Mouse (Mus musculus): Measurements from ENCODE around the gene Itga2b.

- no peak for TF ChIP-seq CTCF (IDR thresholded peaks at IDR 0.05; ENCODE audit: low read depth, low read length)
- TF ChIP-seq GATA1 (IDR thresholded peaks at IDR 0.05; ENCODE audit: borderline replicate concordance, low read length): no peak
- no peak for TF ChIP-seq GATA2 (IDR thresholded peaks at IDR 0.05; ENCODE audit: borderline replicate concordance, low read depth, low read length)
- TF ChIP-seq POLR2AphosphoS5 (IDR thresholded peaks at IDR 0.05; ENCODE audit: insufficient replicate concordance, low read depth, low read length): no peak
- TF ChIP-seq TAL1 (conservative IDR thresholded peaks at IDR 0.05; ENCODE audit: low read depth, low read length): no peak
Measured at GRCm38 (mm10) chr11:102444781-102445180, 25.1 kb downstream of the Itga2b start.
